Mouse (Mus musculus) left cerebral cortex, postnatal 25 days (tissue): ENCODE measurements at regions not wholly inside any gene's neighbourhood (a gene's known extent, or its start where the extent isn't known, plus 50 kb on each side); places are given as distances from the start of the nearest gene placed in this dataset.
A peak's percentile ranks its signal among the peaks of the same experiment; 100 is the strongest.

Experiments
- DNase-seq, 2 experiments: peaks; one replicate each; pipeline ENCODE4 v3.0.0; 2022; ENCODE audit warnings: low spot score in 2 of 2, mixed read lengths in 1 of 2
- intact Hi-C: fragments of 180-260 bp; cut with DNase I; formaldehyde crosslinking; loops from one replicate; pipeline ENCODE4 v1.15.1; 2025

GRCm38 (mm10) chr11:64168626-64169025 lies 89.4 kb upstream of the Cox10 start:
- intact Hi-C loops, result no loop called here
- DNase-seq, result peak; percentile 6 to 27

GRCm38 (mm10) chr11:64164796-64165195 lies 85.5 kb upstream of the Cox10 start:
- DNase-seq, result no peak
- intact Hi-C loops, result no loop called here

DNA sequence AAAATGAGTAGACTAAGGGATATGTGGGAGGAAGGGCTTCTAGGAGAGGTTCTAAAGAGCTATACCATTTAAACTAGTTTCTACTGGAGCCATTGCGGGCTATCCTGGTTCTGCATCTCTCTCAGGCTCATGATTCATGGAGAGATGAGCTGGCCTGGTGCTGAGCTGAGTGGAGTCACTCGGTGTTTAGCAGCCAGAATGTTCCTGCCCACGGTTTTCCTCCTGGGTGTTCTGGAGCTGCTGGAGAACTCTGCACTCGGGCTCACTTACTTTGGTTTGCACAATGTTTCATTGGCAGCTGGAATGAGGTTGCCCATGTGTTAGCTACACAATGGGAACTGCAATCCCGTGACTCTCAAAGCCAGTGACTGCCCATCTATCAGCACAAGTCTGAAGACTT lies 79.0 kb upstream of the Cox10 start:
- peak in 1 of 2 experiments; percentile 50 for DNase-seq
- intact Hi-C loops, result no loop called here

DNA sequence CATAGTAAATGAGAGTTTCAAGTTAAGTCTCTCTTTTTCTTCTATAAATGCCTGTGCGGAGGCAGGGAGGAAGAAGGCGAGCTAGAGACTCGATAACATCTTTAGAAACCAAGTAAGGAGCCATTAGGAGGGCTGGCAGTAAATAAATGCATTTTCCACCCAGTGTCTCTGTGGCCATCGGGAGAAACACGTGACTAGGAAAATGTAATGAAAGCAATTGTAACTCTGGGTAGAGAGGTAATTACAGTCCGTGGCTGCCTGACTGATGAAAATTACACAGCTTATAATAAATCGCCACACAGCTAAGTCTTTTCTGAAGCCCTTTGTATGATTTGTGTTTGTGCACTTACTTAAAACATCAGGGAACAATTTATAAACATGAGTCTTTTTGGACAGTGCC lies 77.4 kb upstream of the Cox10 start:
- no peak for DNase-seq
- intact Hi-C loops, result no loop called here

DNA sequence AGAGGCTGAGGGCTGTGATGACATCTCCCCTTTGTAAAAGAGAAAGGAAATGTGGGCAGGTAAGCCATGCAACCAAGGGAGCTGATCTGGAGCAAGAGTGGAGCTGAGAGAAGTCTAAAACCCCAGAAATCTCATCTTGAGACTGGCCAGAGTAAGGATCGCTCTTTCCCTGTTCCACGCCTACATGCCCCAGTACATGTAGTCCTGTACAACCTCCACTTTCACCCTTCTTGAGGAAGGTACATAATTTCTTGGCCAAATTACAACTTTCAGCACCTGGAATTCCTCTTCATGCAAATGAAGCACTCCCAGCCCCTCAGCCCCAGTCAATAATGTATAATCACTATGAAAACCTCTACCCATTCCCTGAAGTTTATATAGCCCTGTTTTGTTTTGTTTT lies 60.2 kb upstream of the Cox10 start:
- no peak for DNase-seq
- intact Hi-C loops, result no loop called here

- intact Hi-C loops, result no loop called here
- DNase-seq, result no peak
Observed at GRCm38 (mm10) chr11:64138934-64139333, 59.7 kb upstream of the Cox10 start.

DNA sequence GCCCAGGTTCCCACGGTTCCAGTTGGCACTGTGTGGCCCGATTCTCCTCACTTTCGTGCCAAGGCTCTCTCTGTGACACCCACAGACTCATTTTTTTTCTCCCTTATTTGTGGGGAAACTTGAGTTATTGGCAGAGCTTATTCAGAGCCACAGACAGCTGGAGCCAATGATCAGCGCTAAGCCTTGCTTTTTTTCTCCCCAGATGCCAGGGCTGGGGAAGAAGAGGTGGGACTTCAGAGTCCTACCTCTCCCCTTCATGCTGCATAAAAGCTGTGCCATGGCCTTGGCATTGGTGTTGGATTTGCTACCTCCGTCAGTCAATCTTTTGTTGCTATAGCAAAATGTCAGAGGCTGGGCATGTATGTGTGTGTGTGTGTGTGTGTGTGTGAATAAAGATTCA lies 56.5 kb upstream of the Cox10 start:
- intact Hi-C loops, result no loop called here
- DNase-seq, result no peak

- no peak for DNase-seq
- intact Hi-C loops, result no loop called here
Observed at GRCm38 (mm10) chr11:64135308-64135591, 56.0 kb upstream of the Cox10 start.

GRCm38 (mm10) chr11:64134571-64135307 lies 55.5 kb upstream of the Cox10 start:
- intact Hi-C loops, result no loop called here
- no peak for DNase-seq
